Mouse (Mus musculus) hindlimb bud, embryonic 11.5 days (tissue): Measurements from ENCODE around the gene Gnat1.

Source experiments
- DNase-seq: peaks from one replicate; pipeline ENCODE4 v3.0.0-alpha.2; 2012; ENCODE audit warnings: low read depth, low spot score; ENCODE audit errors: extremely low spot score

The Gnat1 gene

GRCm38 (mm10) chr9:107646975-107647374, 32.5 kb downstream of the Gnat1 start:
- DNase-seq = no peak

- no peak for DNase-seq
These were observed 33.9 kb downstream of the Gnat1 start for GRCm38 (mm10) chr9:107645577-107645976.

- DNase-seq = no peak
These were observed 34.4 kb downstream of the Gnat1 start for GRCm38 (mm10) chr9:107645153-107645510.

GRCm38 (mm10) chr9:107644495-107645152, 34.9 kb downstream of the Gnat1 start:
- no peak for DNase-seq

- no peak for DNase-seq
These were observed 35.8 kb downstream of the Gnat1 start for GRCm38 (mm10) chr9:107643544-107644214.

GRCm38 (mm10) chr9:107641666-107642065, 37.8 kb downstream of the Gnat1 start:
- no peak for DNase-seq

GRCm38 (mm10) chr9:107640257-107640772, 39.2 kb downstream of the Gnat1 start:
- no peak for DNase-seq

GRCm38 (mm10) chr9:107637070-107637469, 42.4 kb downstream of the Gnat1 start:
- no peak for DNase-seq

GRCm38 (mm10) chr9:107635279-107636028, 44.1 kb downstream of the Gnat1 start, which contains the start of gene Gnai2:
TSS of gene Gnai2 (minus strand) at chr9:107635367.
- peak; percentile 87 for DNase-seq

- DNase-seq = no peak
These were observed 44.9 kb downstream of the Gnat1 start for GRCm38 (mm10) chr9:107634406-107635278.

- DNase-seq = no peak
These were observed 45.7 kb downstream of the Gnat1 start for GRCm38 (mm10) chr9:107633661-107634405.

- DNase-seq = no peak
These were observed 46.3 kb downstream of the Gnat1 start for GRCm38 (mm10) chr9:107633091-107633660.

GRCm38 (mm10) chr9:107632478-107632877, 47.0 kb downstream of the Gnat1 start:
- DNase-seq = no peak

- DNase-seq = no peak
These were observed 47.7 kb downstream of the Gnat1 start for GRCm38 (mm10) chr9:107631861-107632260.

- DNase-seq = no peak
These were observed 48.1 kb downstream of the Gnat1 start for GRCm38 (mm10) chr9:107631311-107631826.

GRCm38 (mm10) chr9:107630576-107630975, 48.9 kb downstream of the Gnat1 start:
- DNase-seq = no peak

GRCm38 (mm10) chr9:107629901-107630425, 49.5 kb downstream of the Gnat1 start:
- no peak for DNase-seq

GRCm38 (mm10) chr9:107629411-107629730, 50.1 kb downstream of the Gnat1 start:
- DNase-seq = no peak

GRCm38 (mm10) chr9:107628721-107629410, 50.6 kb downstream of the Gnat1 start:
- no peak for DNase-seq
